Mouse (Mus musculus): ENCODE results near the gene Por.

DNA sequence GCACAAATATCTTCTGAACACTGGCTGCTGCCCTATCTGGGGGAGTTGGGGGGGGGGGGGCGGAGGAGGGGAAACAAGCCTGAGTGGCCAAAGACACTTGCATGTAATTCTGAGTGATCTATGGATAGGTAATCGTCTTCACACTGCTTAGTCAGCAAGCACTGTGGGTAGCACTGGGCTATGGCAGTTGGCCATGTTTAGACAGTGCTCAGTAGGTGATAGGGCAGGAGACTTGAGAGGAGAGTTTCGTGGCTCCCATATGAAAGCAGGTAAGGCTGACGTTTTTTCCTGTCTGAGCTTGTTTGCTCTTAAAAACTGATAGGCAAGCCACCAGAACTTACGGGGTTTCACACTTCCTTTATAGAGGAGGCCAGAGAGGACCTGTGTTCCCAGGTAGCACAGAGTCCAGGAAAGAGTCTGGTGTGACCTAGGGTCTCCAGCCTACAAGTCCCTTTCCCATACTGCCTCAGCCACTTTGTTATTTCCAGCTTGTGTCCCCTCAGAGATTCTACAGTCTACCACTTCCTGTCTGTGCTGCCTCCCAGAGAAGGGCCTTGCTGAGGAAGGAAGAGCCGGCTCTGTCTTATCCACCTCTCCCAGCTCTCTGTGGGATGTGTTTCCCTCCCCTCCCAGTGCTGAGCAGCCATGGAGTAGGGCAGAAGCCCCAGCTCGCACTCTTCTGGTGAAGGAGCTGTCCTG is 29.9 kb upstream of the Por start:
- TF ChIP-seq EP300 (IDR thresholded peaks at IDR 0.05) (no peak), CTCF (IDR thresholded peaks at IDR 0.05) (no peak)
